ENCODE assay signal across 8 mouse cellular contexts in the genomic region with DNA sequence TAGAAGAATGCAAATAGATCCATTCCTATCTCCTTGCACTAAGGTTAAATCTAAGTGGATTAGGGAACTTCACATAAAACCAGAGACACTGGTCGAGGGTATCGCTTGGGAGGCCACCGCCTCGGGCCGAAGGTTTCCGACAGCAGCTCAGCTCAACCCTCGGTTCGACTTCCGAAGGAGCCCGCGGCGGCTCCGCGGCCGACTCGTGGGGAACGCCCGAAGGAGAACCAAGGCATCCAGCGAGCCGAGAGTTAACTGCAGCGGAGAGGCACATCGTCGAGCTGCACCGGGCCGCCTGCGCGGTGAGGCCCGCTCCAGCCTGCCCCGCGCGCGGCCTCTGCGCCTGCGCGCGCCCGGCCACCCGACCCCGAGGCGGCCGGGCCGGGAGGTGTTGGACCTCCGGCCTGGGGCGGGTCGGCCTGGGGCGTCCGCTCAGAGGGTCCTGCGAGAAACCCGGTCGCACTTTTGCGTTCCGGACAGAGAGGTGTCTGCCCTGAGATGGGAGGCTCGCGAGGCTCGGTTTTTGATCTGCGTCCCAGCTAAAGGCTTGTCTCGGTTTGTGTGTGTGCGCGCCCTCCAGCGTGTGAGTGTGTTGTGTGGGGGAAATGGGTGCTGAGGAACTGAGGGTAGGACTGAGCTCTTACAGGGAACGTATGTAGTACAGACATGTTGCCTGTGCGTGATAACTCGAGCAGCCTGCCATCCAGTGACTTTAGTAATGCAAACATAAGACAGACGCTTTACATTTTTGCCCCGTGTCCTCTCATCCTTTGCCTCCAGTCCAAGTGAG. TPM values are rescaled to one million over a fixed set of nuclear protein-coding genes. Genes with fewer than 3 reads are reported as not detected.
DNase-seq lines count a peak whose midpoint lies in the region; ATAC-seq and TF ChIP-seq lines count a peak whose summit lies in the region.
"Not testable (repeated sequence)": the region's sequence is repeated elsewhere in the genome, so short reads cannot be mapped to it uniquely, and the experiment has no call there.
"Had no signal": no experiment of that assay in that cellular context is flagged by ENCODE, and none has a peak within 500 bp of the region (broad histone marks: within the 10 kb centered on the region; RNA-seq: fewer than 3 reads in every experiment).

No protein-coding gene starts in this region.

- TF ChIP-seq POLR2A in cerebellum, adult 2 months (IDR thresholded peaks at IDR 0.05; ENCODE audit: borderline replicate concordance, insufficient read depth, low read length), result not testable (repeated sequence)

- not testable (repeated sequence) for H3K9ac ChIP-seq in forebrain, embryonic 15.5 days (replicated peaks); heart, postnatal 0 days (replicated peaks; ENCODE audit: low read depth, low read length); kidney, embryonic 14.5 days (ENCODE audit: low read depth, low read length); midbrain, embryonic 11.5 days (ENCODE audit: low read length)
- H3K9ac ChIP-seq in limb, embryonic 12.5 days (replicated peaks), result 0 out of 2 replicates have a peak overlapping the region, but pooled peaks have one; percentile 40

- H3K36me3 ChIP-seq in forebrain, embryonic 15.5 days; heart, postnatal 0 days (replicated peaks; ENCODE audit: control insufficient read depth, insufficient read depth, low read length); kidney, embryonic 14.5 days (ENCODE audit: control insufficient read depth, insufficient read depth, low read length); limb, embryonic 12.5 days; midbrain, embryonic 11.5 days (ENCODE audit: control insufficient read depth, insufficient read depth, low read length): not testable (repeated sequence)

- WGBS in cerebellum, adult 2 months, result 2% methylated on average over 49 of the region's 65 CpGs
- WGBS in forebrain, embryonic 15.5 days, result 2% methylated on average over 31 of the region's 65 CpGs
- WGBS in heart, postnatal 0 days, result 4% methylated on average over 27 of the region's 65 CpGs
- whole genome bisulfite sequencing in kidney, embryonic 14.5 days, result 2% methylated on average over 16 of the region's 65 CpGs
- 2% methylated on average over 36 of the region's 65 CpGs for WGBS in limb, embryonic 12.5 days
- 4% methylated on average over 23 of the region's 65 CpGs for WGBS in midbrain, embryonic 11.5 days

- H3K27ac ChIP-seq in cerebellum, adult 2 months (ENCODE audit: insufficient read depth, low read length); forebrain, embryonic 15.5 days (replicated peaks); heart, postnatal 0 days (ENCODE audit: low read depth); kidney, embryonic 14.5 days (ENCODE audit: low read depth, low read length); limb, embryonic 12.5 days; midbrain, embryonic 11.5 days (ENCODE audit: low read depth, low read length): not testable (repeated sequence)

- ATAC-seq in forebrain, embryonic 15.5 days (replicated peaks), result peak; percentile 99
- peak; percentile 95 for ATAC-seq in heart, postnatal 0 days (ENCODE audit: insufficient read depth, low read depth)
- ATAC-seq in kidney, embryonic 14.5 days (ENCODE audit: low FRiP score, low TSS enrichment), result peak; percentile 100
- peak; percentile 93 for ATAC-seq in limb, embryonic 12.5 days (ENCODE audit: insufficient number of reproducible peaks, insufficient read depth, low FRiP score, low TSS enrichment, low read depth)
- peak; percentile 100 for ATAC-seq in midbrain, embryonic 11.5 days (ENCODE audit: low FRiP score)

- not testable (repeated sequence) for H3K4me3 ChIP-seq in cerebellum, adult 2 months (replicated peaks; ENCODE audit: insufficient read depth, low read depth, low read length); heart, postnatal 0 days (ENCODE audit: low read depth, low read length); kidney, embryonic 14.5 days (ENCODE audit: low read length); midbrain, embryonic 11.5 days (ENCODE audit: low read depth, low read length)
- peak overlapping the region; percentile 31 for H3K4me3 ChIP-seq in forebrain, embryonic 15.5 days
- H3K4me3 ChIP-seq in limb, embryonic 12.5 days (replicated peaks), result peak overlapping the region; percentile 28

- H3K4me2 ChIP-seq in forebrain, embryonic 15.5 days (replicated peaks), result peak overlapping the region; percentile 28
- H3K4me2 ChIP-seq in heart, postnatal 0 days (ENCODE audit: low read depth, low read length), result not testable (repeated sequence)
- H3K4me2 ChIP-seq in kidney, embryonic 14.5 days (replicated peaks; ENCODE audit: low read depth, low read length), result peak overlapping the region; percentile 29; the same call in 1 of the 2 replicates
- H3K4me2 ChIP-seq in limb, embryonic 12.5 days, result peak overlapping the region; percentile 48
- H3K4me2 ChIP-seq in midbrain, embryonic 11.5 days, result peak overlapping the region; percentile 29; the same call in 1 of the 2 replicates

- not testable (repeated sequence) for H3K27me3 ChIP-seq in cerebellum, adult 2 months (ENCODE audit: control insufficient read depth, insufficient read depth, low read length); forebrain, embryonic 15.5 days; heart, postnatal 0 days (ENCODE audit: control insufficient read depth, insufficient read depth, low read length); kidney, embryonic 14.5 days (ENCODE audit: control insufficient read depth, insufficient read depth, low read length); limb, embryonic 12.5 days; midbrain, embryonic 11.5 days (ENCODE audit: control insufficient read depth, insufficient read depth, low read length)

- peak; percentile 22 to 53 for DNase-seq in cerebellum, adult 2 months
- DNase-seq in heart, postnatal 0 days (ENCODE audit: low spot score), result not testable (repeated sequence)
- peak; percentile 82 for DNase-seq in midbrain, embryonic 11.5 days (ENCODE audit: low spot score, missing footprints)
- DNase-seq in right cerebral cortex, postnatal 14 days, result peak; percentile 3

- not testable (repeated sequence) for H3K4me1 ChIP-seq in cerebellum, adult 2 months (ENCODE audit: control insufficient read depth, insufficient read depth, low read length); forebrain, embryonic 15.5 days; heart, postnatal 0 days (ENCODE audit: control insufficient read depth, insufficient read depth); kidney, embryonic 14.5 days (ENCODE audit: control insufficient read depth, insufficient read depth, low read length); limb, embryonic 12.5 days (replicated peaks); midbrain, embryonic 11.5 days (ENCODE audit: control insufficient read depth, insufficient read depth, low read length)

- H3K9me3 ChIP-seq in forebrain, embryonic 15.5 days; heart, postnatal 0 days (replicated peaks; ENCODE audit: control insufficient read depth, low read length); kidney, embryonic 14.5 days (ENCODE audit: control insufficient read depth, low read length); limb, embryonic 12.5 days; midbrain, embryonic 11.5 days (ENCODE audit: control insufficient read depth, low read length): not testable (repeated sequence)

- TF ChIP-seq EP300 in heart, postnatal 0 days (IDR thresholded peaks at IDR 0.05; ENCODE audit: low read depth), result not testable (repeated sequence)

- TF ChIP-seq CTCF in cerebellum, adult 2 months (IDR thresholded peaks at IDR 0.05; ENCODE audit: borderline replicate concordance, insufficient read depth, low read depth, low read length); heart, postnatal 0 days (IDR thresholded peaks at IDR 0.05; ENCODE audit: low read depth): not testable (repeated sequence)

RNA-seq across cellular contexts. Expression of a gene that starts 50.9 kb away (rescaled TPM):
- polyA plus RNA-seq in cerebellum, adult 2 months (2012; rRNA removed), result not detected in 2 replicates
- not detected in 2 replicates for polyA plus RNA-seq in forebrain, embryonic 15.5 days (2015; fragmentation: Nextera tagmentation; extraction: Ambion mirVana)
- total RNA-seq in heart, postnatal 0 days (2014; rRNA removed; ENCODE audit: low replicate concordance), result not detected in 2 replicates
- polyA plus RNA-seq in heart, postnatal 0 days (2015; fragmentation: Nextera tagmentation; extraction: Ambion mirVana), result not detected in 2 replicates
- not detected in 2 replicates for polyA plus RNA-seq in kidney, embryonic 14.5 days (2014; fragmentation: Nextera tagmentation; extraction: Ambion mirVana)
- not detected in 2 replicates for polyA plus RNA-seq in limb, embryonic 12.5 days (2016; fragmentation: Nextera tagmentation; extraction: Ambion mirVana)
- not detected in 2 replicates for polyA plus RNA-seq in midbrain, embryonic 11.5 days (2014; fragmentation: Nextera tagmentation; extraction: Ambion mirVana)
- total RNA-seq: gastrocnemius, postnatal 10 days had no signal
